9 mouse cellular contexts compared by ENCODE assay signal in genomic region chrX:6047066-6047935, GRCm38 (mm10). TPM values are rescaled to one million over a fixed set of nuclear protein-coding genes. Genes with fewer than 3 reads are reported as not detected.
DNase-seq lines count a peak whose midpoint lies in the region; ATAC-seq and TF ChIP-seq lines count a peak whose summit lies in the region.
"Not testable (repeated sequence)": the region's sequence is repeated elsewhere in the genome, so short reads cannot be mapped to it uniquely, and the experiment has no call there.
"Had no signal": no experiment of that assay in that cellular context is flagged by ENCODE, and none has a peak within 500 bp of the region (broad histone marks: within the 10 kb centered on the region; RNA-seq: fewer than 3 reads in every experiment).

Nudt11 (plus strand) TSS chrX:6047453.

- not testable (repeated sequence) for H3K4me1 ChIP-seq in kidney, embryonic 15.5 days; lung, postnatal 0 days (ENCODE audit: insufficient read depth, low read depth, low read length)

- CTCF ChIA-PET in Patski (lab: Charles Lee) = not testable (repeated sequence)

- WGBS in kidney, embryonic 15.5 days = 23% methylated on average over 16 of the region's 121 CpGs
- 15% methylated on average over 4 of the region's 121 CpGs for WGBS in lung, postnatal 0 days

- H3K36me3 ChIP-seq in kidney, embryonic 15.5 days; lung, postnatal 0 days (ENCODE audit: insufficient read depth, low read length): not testable (repeated sequence)

- peak within 1 kb of the TSS; percentile 36 for H3K4me3 ChIP-seq in kidney, embryonic 15.5 days (replicated peaks)
- H3K4me3 ChIP-seq in lung, postnatal 0 days (ENCODE audit: low read depth, low read length) = not testable (repeated sequence)

- not testable (repeated sequence) for TF ChIP-seq CTCF in Patski (IDR thresholded peaks at IDR 0.05); lung, postnatal 0 days (IDR thresholded peaks at IDR 0.05)

- not testable (repeated sequence) for TF ChIP-seq EP300 in lung, postnatal 0 days (IDR thresholded peaks at IDR 0.05)

- peaks cover 26% of the 10 kb centered on the region for H3K27me3 ChIP-seq in Patski
- H3K27me3 ChIP-seq in kidney, embryonic 15.5 days; lung, postnatal 0 days (replicated peaks; ENCODE audit: insufficient read depth, low read length): not testable (repeated sequence)

- POLR2A ChIA-PET in Patski (lab: Charles Lee) = not testable (repeated sequence)

- in situ Hi-C loops in Patski (cut with MboI; ENCODE audit: low pct_unique_long_range_greater_than_20kb) = not testable (repeated sequence)

- not testable (repeated sequence) for DNase-seq in Patski (ENCODE audit: low read depth, low spot score); left cerebral cortex, postnatal 14 days (ENCODE audit: low spot score in 2 of 2); lung, postnatal 0 days (ENCODE audit: low spot score)
- peak; percentile 37 to 49 for DNase-seq in cerebellum, postnatal 14 days
- peak; percentile 3 to 4 for DNase-seq in heart, postnatal 36 days
- DNase-seq in ovary, postnatal 36 days (ENCODE audit: low spot score) = peak; percentile 22

- not testable (repeated sequence) for H3K9ac ChIP-seq in kidney, embryonic 15.5 days; lung, postnatal 0 days (replicated peaks; ENCODE audit: low read depth)

- not testable (repeated sequence) for H3K27ac ChIP-seq in kidney, embryonic 15.5 days; lung, postnatal 0 days (ENCODE audit: low read length)

- intact Hi-C loops in heart, postnatal 36 days (cut with DNase I); left cerebral cortex, postnatal 14 days (cut with DNase I): not testable (repeated sequence)

- not testable (repeated sequence) for H3K9me3 ChIP-seq in kidney, embryonic 15.5 days (replicated peaks); lung, postnatal 0 days (ENCODE audit: low read length)

- ATAC-seq in Patski = peak; percentile 44
- peak; percentile 69 for ATAC-seq in frontal cortex, adult (ENCODE audit: low TSS enrichment)
- ATAC-seq in kidney, embryonic 15.5 days (replicated peaks; ENCODE audit: low FRiP score) = peak; percentile 93
- peak; percentile 84 for ATAC-seq in lung, postnatal 0 days

- H3K4me2 ChIP-seq in kidney, embryonic 15.5 days = peak within 1 kb of the TSS; percentile 53
- 0 out of 2 replicates have a peak within 1 kb of the TSS, but pooled peaks have one; percentile 11 for H3K4me2 ChIP-seq in lung, postnatal 0 days (replicated peaks; ENCODE audit: low read depth, low read length)

RNA-seq across cellular contexts. Expression of gene Nudt11, which starts in this region (rescaled TPM):
- not detected for polyA plus RNA-seq in Patski (2021)
- 1 to 10 TPM; 1.2 to 1.4 TPM for total RNA-seq in heart, postnatal 36 days (2021)
- 4.3 and 4.8 TPM in 2 replicates for polyA plus RNA-seq in kidney, embryonic 15.5 days (2015; fragmentation: Nextera tagmentation; extraction: Ambion mirVana)
- 10 to 100 TPM; 35.1 to 36.4 TPM for total RNA-seq in left cerebral cortex, postnatal 14 days (2021)
- 2.1 TPM in 2 replicates for polyA plus RNA-seq in lung, postnatal 0 days (2015; fragmentation: Nextera tagmentation; extraction: Ambion mirVana)
- polyA plus RNA-seq: myocyte had no signal

Comparison
In these comparisons a context has a peak if more than half of its experiments do, and no peak if none do; other contexts are left out.
1. RNA of gene Nudt11 (total RNA-seq): 35.1 to 36.4 TPM in left cerebral cortex, postnatal 14 days; 1.2 to 1.4 TPM in heart, postnatal 36 days; every median in the first group is over 10 times any median in the second.
2. Peak in ATAC-seq in Patski; RNA of the gene not detected or under 1 TPM.
3. Peak in every context shown above with its lines, with median percentiles within 50 percentile points of each other: ATAC-seq.